Mouse (Mus musculus) brain, embryonic 18.5 days (tissue): ENCODE results near the gene Sctr.

Source experiments
- DNase-seq: peaks from one replicate; pipeline ENCODE4 v3.0.0-alpha.2; 2012; ENCODE audit warnings: low read depth, low spot score

Gene Sctr

DNA sequence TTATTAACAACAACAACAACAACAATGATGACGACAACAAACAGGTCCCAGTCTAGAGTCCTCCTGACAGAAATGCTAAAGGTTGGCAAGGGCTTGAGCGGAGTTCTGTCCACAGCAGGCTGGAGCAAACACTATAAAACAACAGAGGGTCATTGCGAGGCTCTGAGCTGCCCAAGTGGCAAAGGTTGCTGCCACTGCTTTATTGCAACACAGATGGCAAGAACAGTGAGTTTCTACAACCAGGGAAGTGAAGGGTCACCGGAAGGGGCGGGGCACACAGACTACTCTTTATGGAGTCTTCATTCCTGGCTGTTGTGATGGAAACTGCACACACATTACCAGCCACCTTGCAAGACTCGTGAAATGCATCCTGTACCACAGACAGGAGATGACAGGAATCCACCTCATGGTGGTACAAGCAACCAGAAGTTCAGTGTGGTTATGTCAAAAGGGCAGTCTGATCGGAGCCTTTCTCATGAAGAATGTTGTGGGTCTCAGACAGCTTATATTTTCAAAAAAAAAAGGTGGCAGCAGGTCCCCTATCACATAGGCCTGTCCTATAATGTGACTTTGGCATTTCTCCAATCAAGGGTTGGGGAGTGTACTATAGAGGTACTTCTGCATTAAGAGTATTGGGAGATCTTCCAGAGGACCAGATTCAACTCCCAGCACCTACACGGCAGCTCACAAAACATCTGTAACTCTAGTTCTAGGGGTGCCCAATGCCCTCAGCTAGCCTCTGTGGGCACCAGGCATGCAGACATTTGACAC is 93.9 kb downstream of the Sctr start:
- no peak for DNase-seq

DNA sequence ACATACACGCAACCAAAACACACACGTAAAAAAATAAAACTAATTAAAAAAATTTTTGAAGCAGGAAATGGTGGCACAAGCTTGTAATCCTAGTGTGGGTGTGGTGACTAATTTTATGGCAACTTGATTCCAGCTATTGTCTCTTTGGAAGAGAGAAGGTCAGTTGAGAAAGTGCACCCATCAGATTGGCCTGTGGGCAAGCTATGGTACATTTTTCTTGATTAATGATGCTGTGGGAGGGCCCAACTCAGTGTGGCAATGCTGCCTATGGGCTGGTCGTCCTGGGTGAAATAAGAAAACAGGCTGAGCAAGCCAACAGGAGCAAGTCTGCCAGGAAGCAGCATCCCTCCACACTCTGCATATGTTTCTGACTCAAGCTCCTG is 94.5 kb downstream of the Sctr start:
- no peak for DNase-seq

- DNase-seq = no peak
Measured at GRCm38 (mm10) chr1:120105556-120105959, 98.9 kb downstream of the Sctr start.

- no peak for DNase-seq
Measured at GRCm38 (mm10) chr1:120109741-120110432, 103.2 kb downstream of the Sctr start.

DNA sequence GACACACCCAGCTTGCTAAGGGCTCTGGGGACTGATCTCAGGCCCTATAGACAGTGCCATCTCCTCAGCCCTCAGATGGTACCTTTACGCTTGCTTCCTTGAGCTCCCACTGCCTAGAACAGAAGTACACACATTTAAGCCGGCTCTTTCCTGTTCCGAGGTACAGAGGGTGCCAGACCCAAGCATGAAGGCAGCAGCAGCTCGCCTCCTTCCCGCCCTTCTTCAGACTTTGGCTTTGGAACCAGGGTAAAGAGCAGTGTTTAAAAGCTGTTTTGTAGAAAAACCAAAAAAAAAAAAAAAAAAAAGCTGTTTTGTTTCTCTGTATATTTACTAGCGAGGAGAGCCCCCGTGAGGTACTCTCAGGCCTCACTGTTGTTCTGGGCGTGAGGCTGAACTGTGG is 105.1 kb downstream of the Sctr start:
- no peak for DNase-seq

GRCm38 (mm10) chr1:120112251-120113187 is 105.8 kb downstream of the Sctr start:
- DNase-seq = no peak
